Mouse (Mus musculus) bone marrow macrophage, adult 2 months (primary cell): ENCODE results near the gene Plpp3. TPM values are rescaled to one million over a fixed set of nuclear protein-coding genes. Genes with fewer than 3 reads are reported as not detected.

ENCODE experiments used
- H3K27ac ChIP-seq: 2 replicates; pipeline ENCODE4 v1.5.1; 2012; ENCODE audit warnings: low read depth, low read length; ENCODE audit not compliant: insufficient read depth
- H3K4me1 ChIP-seq: 2 replicates; pipeline ENCODE4 v1.6.1; 2012; ENCODE audit warnings: low read length; ENCODE audit not compliant: control insufficient read depth, insufficient read depth
- H3K4me3 ChIP-seq: 2 replicates; pipeline ENCODE4 v1.5.1; 2012; ENCODE audit warnings: mild to moderate bottlenecking, low read length, moderate library complexity; ENCODE audit not compliant: insufficient read depth
- CTCF ChIP-seq: IDR thresholded peaks from 2 replicates; pipeline ENCODE4 v1.5.1; 2012; ENCODE audit warnings: low read depth, mild to moderate bottlenecking, low read length, moderate library complexity
- POLR2A ChIP-seq: IDR thresholded peaks from 2 replicates; pipeline ENCODE4 v1.6.1; 2012; ENCODE audit warnings: mild to moderate bottlenecking, low read depth, low read length, borderline replicate concordance
- polyA plus RNA-seq: library from polyadenylated mRNA; stranded (reverse); fragments of >200 nt; gene quantifications from 2 replicates; pipeline ENCODE4 v1.2.4, GENCODE M21; 2012; ENCODE audit not compliant: missing spikeins, insufficient read depth, insufficient read length

Gene Plpp3
- polyA plus RNA-seq, 1 experiment, result 0.58 TPM

- H3K27ac ChIP-seq, result no peak overlapping the region
These were observed 41.5 kb downstream of the Plpp3 start for GRCm38 (mm10) chr4:105198696-105199095.

GRCm38 (mm10) chr4:105199345-105199744 lies 42.2 kb downstream of the Plpp3 start:
- Histone ChIP-seq H3K27ac (no peak overlapping the region), H3K4me1 (no peaks in the 10 kb centered on the region), H3K4me3 (no peak overlapping the region)
- no peak for TF ChIP-seq POLR2A
- TF ChIP-seq CTCF, result no peak

More at GRCm38 (mm10) chr4:105198696-105199095, 41.5 kb downstream of the Plpp3 start:
- TF ChIP-seq CTCF (no peak), POLR2A (no peak)
- Histone ChIP-seq H3K4me3 (no peak overlapping the region), H3K4me1 (no peaks in the 10 kb centered on the region)

GRCm38 (mm10) chr4:105200624-105201524 lies 43.7 kb downstream of the Plpp3 start:
- Histone ChIP-seq H3K4me3 (no peak overlapping the region), H3K4me1 (no peaks in the 10 kb centered on the region), H3K27ac (no peak overlapping the region)
- TF ChIP-seq CTCF, result no peak
- no peak for TF ChIP-seq POLR2A

DNA sequence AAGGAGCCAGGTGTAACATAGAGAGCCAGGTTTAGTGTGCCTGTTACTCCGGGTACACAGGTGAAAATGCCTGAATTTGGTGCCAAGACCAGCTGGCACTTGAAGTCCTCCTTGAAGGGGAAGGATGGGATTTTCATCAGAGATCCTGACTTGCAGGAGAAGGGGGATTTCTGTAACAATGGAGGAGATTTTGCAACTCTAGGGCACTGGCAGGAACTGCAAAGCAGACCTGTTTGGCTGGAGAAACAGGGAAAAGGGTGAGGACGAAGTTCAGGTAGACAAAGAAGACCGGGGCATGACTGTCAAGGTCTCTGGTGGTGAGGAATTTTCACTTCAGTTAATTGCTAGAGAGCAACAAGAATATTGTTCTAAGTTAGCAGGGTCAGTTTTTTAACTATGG lies 45.3 kb downstream of the Plpp3 start:
- Histone ChIP-seq H3K4me3 (no peak overlapping the region), H3K4me1 (peaks cover 11% of the 10 kb centered on the region), H3K27ac (no peak overlapping the region)
- TF ChIP-seq CTCF (no peak), POLR2A (no peak)

- Histone ChIP-seq H3K27ac (no peak overlapping the region), H3K4me3 (no peak overlapping the region), H3K4me1 (peaks cover 16% of the 10 kb centered on the region)
- TF ChIP-seq CTCF, result no peak
- TF ChIP-seq POLR2A, result no peak
These were observed 46.2 kb downstream of the Plpp3 start for GRCm38 (mm10) chr4:105203303-105203761.

GRCm38 (mm10) chr4:105204071-105204470 lies 46.9 kb downstream of the Plpp3 start:
- Histone ChIP-seq H3K4me3 (no peak overlapping the region), H3K27ac (no peak overlapping the region), H3K4me1 (peaks cover 16% of the 10 kb centered on the region)
- TF ChIP-seq POLR2A (no peak), CTCF (no peak)

DNA sequence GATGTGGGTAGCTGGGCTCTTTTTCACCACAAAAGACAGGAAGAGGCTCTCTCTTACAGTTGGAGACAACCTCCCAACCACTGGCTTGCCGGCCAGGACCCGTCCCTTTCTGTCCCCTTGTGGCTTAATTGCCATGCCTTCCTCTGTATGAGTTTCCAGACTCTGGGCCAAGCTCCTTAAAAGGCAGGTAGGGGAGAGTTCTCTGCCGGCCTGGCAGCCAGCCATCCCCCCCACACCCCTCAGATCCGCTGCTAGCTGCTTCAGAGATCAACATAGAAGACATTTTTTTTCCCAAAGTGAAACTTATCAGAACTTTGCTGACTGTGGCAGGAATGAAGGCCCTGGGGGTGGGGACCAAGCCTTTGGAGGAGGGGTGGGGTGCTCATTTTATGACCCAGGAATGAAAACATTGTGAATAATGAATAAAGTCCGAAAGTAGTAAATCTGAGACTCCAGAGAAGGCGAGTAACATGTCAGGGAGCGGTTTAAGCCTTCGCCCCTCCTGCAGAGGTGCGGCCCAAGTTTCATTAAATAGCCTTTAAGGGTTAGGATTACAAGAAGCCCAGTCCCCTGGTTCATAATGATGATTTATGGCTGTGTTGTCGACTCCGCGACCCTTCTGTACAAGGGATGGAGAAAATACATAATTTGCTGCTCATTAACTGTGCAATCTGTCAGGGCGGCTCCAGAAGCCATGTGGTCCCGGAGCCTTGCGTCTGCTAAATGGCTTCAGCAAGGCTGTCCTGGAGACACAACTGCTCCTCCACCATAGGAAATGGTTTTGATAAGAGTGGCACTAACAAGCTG lies 48.1 kb downstream of the Plpp3 start:
- H3K4me3 ChIP-seq, result no peak overlapping the region
- peaks cover 16% of the 10 kb centered on the region for H3K4me1 ChIP-seq
- TF ChIP-seq POLR2A (no peak), CTCF (no peak)
- H3K27ac ChIP-seq, result no peak overlapping the region

GRCm38 (mm10) chr4:105206102-105206501 lies 49.0 kb downstream of the Plpp3 start:
- H3K27ac ChIP-seq, result no peak overlapping the region
- peaks cover 16% of the 10 kb centered on the region for H3K4me1 ChIP-seq
- no peak for TF ChIP-seq POLR2A
- no peak for TF ChIP-seq CTCF
- H3K4me3 ChIP-seq, result no peak overlapping the region

GRCm38 (mm10) chr4:105206995-105207394 lies 49.8 kb downstream of the Plpp3 start:
- H3K27ac ChIP-seq, result peak overlapping the region; percentile 9
- TF ChIP-seq POLR2A, result no peak
- no peak for TF ChIP-seq CTCF
- no peak overlapping the region for H3K4me3 ChIP-seq
- peaks cover 16% of the 10 kb centered on the region for H3K4me1 ChIP-seq
